Mouse (Mus musculus) forebrain, embryonic 11.5 days (tissue): Measurements from ENCODE around the gene Tesc. TPM values are rescaled to one million over a fixed set of nuclear protein-coding genes. Genes with fewer than 3 reads are reported as not detected.

ENCODE experiments used
- ATAC-seq: fragments of 200-750 bp; cut with Nextera tagmentation; replicated peaks from 2 replicates; pipeline ENCODE4 v1.8.0; 2017; ENCODE audit warnings: moderate TSS enrichment; ENCODE audit not compliant: low FRiP score
- DNase-seq: peaks from one replicate; pipeline ENCODE4 v3.0.0-alpha.2; 2017; ENCODE audit warnings: low spot score
- H3K27ac ChIP-seq: fragments of 300-500 bp; sonication (generic); 2 replicates; pipeline ENCODE4 v1.5.1; 2014; ENCODE audit warnings: low read depth, low read length
- H3K27me3 ChIP-seq: fragments of 300-500 bp; sonication (generic); 2 replicates; pipeline ENCODE4 v1.6.1; 2014; ENCODE audit warnings: mild to moderate bottlenecking, low read length, mixed read lengths; ENCODE audit not compliant: control insufficient read depth, insufficient read depth
- H3K36me3 ChIP-seq: fragments of 300-500 bp; sonication (generic); 2 replicates; pipeline ENCODE4 v1.6.1; 2014; ENCODE audit warnings: mild to moderate bottlenecking, low read length, moderate library complexity, mixed read lengths; ENCODE audit not compliant: control insufficient read depth, insufficient read depth
- H3K4me1 ChIP-seq: fragments of 300-500 bp; sonication (generic); replicated peaks from 2 replicates; pipeline ENCODE4 v1.6.1; 2014; ENCODE audit warnings: low read length, mixed read lengths; ENCODE audit not compliant: control insufficient read depth, insufficient read depth
- H3K4me2 ChIP-seq: fragments of 300-500 bp; sonication (generic); 2 replicates; pipeline ENCODE4 v1.6.1; 2014; ENCODE audit warnings: low read depth, mild to moderate bottlenecking, low read length, moderate library complexity, mixed read lengths; ENCODE audit not compliant: severe bottlenecking
- H3K4me3 ChIP-seq: fragments of 300-500 bp; sonication (generic); 2 replicates; pipeline ENCODE4 v1.5.1; 2014; ENCODE audit warnings: low read depth, low read length
- H3K9ac ChIP-seq: fragments of 300-500 bp; sonication (generic); 2 replicates; pipeline ENCODE4 v1.6.1; 2014; ENCODE audit warnings: low read length
- H3K9me3 ChIP-seq: fragments of 300-500 bp; sonication (generic); 2 replicates; pipeline ENCODE4 v1.6.1; 2016; ENCODE audit warnings: low read length, mixed read lengths; ENCODE audit not compliant: control insufficient read depth
- WGBS: fragments of 180-500 bp; shearing (Covaris S2); extraction: QIAGEN DNeasy Blood & Tissue Kit; methylation state at CpG from one replicate; pipeline ENCODE4 v1.1.7; 2014; 5-methylcytosine and 5-hydroxymethylcytosine counted together
- polyA plus RNA-seq: library from polyadenylated mRNA; unstranded; fragments of >200 nt; fragmentation: Nextera tagmentation; extraction: Ambion mirVana; gene quantifications from 2 replicates; pipeline ENCODE4 v1.2.1, GENCODE M21; 2014

The Tesc gene
- polyA plus RNA-seq, 1 experiment from 2014 or later = 1.8 TPM

DNA sequence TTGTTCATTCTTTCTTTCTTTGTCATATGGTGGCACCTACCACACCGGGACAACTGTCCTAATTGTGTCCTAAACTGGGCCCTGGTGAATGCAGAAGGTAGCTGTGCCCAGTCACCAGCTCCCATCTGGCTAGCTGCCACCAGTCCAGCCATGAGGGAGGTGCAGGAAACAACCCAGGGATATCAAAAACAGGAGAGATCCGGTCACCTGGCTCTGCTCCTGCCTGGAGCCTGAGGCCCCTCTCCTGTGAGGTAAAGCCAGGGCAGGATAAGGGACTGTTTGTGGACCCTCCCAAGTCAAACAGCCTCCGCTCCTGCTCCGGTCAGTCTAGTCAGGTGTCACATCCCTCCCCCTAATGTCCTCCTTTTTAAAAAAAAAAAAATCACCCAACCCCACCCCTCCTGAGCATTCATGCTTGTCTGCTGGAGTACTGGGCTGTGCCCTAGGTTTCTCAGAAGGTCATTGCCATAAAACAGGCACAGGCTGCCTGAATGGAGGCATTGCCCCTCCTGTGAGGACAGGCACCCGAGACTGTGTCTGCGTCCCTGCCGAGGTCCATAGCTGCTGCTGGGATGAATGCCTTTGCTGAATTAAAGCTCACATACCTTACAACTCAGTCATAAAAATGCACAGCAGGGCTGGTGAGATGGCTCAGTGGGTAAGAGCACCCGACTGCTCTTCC is 24.6 kb downstream of the Tesc start:
- no peak for DNase-seq
- no peak overlapping the region for H3K9ac ChIP-seq

DNA sequence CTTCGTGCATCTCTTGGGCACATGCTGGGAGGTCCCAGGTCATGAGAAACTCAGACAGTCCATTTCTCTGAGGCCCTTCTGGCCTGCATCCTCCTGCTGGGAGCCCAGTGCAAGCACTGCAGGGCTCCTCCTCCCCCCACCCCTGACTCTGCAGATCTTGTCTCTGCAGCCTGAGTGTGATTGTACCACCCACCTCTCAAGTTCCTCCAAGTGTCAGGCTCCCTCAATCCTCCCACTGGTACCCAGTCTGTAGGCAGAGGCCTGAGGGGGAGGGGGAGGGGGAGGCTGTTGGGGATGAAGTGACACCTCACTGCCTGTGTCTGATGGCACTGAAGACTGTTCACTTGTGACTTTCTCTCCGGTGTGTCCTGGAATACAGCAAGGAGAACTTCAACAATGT is 25.7 kb downstream of the Tesc start:
- WGBS = 89% methylated on average over 2 of the region's 2 CpGs
- no peak overlapping the region for H3K4me2 ChIP-seq
- no peak overlapping the region for H3K9ac ChIP-seq
- DNase-seq (no peak), ATAC-seq (no peak)
- H3K4me1 ChIP-seq = peaks cover 5% of the 10 kb centered on the region; the same call in 1 of the 2 replicates
- no peak overlapping the region for H3K27ac ChIP-seq
- no peaks in the 10 kb centered on the region for H3K27me3 ChIP-seq
- no peaks in the 10 kb centered on the region for H3K9me3 ChIP-seq
- no peak overlapping the region for H3K4me3 ChIP-seq
- H3K36me3 ChIP-seq = no peaks in the 10 kb centered on the region

More for the DNA sequence above, 24.6 kb downstream of the Tesc start:
- 84% methylated on average over 8 of the region's 8 CpGs for WGBS
- Histone ChIP-seq H3K27ac (no peak overlapping the region), H3K4me1 (peaks cover 3% of the 10 kb centered on the region; the same call in 1 of the 2 replicates), H3K27me3 (no peaks in the 10 kb centered on the region), H3K36me3 (no peaks in the 10 kb centered on the region), H3K4me2 (no peak overlapping the region), H3K4me3 (no peak overlapping the region), H3K9me3 (no peaks in the 10 kb centered on the region)
- no peak for ATAC-seq

DNA sequence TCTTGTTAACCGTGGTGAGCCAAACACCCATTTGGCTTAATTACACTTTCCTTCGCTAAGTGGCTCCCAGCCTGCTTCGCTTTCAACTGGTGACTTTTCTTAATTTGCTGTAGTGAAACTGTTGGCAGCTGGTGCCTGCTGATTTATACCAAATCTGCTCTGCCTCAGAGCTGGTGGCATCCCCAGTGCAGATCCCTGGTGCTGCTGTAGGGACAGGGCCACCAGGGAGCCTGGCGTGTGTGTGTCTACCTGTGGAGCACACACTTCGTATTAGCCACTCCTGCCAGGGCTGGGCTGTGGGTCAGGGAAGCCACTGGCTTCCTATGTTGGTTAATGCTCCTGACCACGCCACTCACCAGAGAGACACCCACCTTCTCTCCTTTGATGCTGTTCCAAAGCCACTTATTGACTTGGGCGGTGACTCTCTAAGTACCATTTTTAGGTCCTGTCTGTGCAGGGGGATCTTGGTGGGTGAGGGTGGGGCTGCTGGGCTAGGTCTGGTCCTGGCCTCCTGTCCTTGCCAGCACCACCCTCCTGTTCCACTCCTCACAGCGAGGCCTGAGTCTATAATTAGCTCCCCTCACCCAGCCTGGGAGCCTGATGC is 30.1 kb downstream of the Tesc start:
- H3K4me2 ChIP-seq = no peak overlapping the region
- DNase-seq = no peak
- no peak for ATAC-seq
- no peaks in the 10 kb centered on the region for H3K9me3 ChIP-seq
- WGBS = 53% methylated on average over 8 of the region's 8 CpGs
- no peak overlapping the region for H3K27ac ChIP-seq
- H3K36me3 ChIP-seq = no peaks in the 10 kb centered on the region
- no peak overlapping the region for H3K9ac ChIP-seq
- peaks cover 5% of the 10 kb centered on the region; the same call in 1 of the 2 replicates for H3K4me1 ChIP-seq
- no peak overlapping the region for H3K4me3 ChIP-seq
- no peaks in the 10 kb centered on the region for H3K27me3 ChIP-seq

DNA sequence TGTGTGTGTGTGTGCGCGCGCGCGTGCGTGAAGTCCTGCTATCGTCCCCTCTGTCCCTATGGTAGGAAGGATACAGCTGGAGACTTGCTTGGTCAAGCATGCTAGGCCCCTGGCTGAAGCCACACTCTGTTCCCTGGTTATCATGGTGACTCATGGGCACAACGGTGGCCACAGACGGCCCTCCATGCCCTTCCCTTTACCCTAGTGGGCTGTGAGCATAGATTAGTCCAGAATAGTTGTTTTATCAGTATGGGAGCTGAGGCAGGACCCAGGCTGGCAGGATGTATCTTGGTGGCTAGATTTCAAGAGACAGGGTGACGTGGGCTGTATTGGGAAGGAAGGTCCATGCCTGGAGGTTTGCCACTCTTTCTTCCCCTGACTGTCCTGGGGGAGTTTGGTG is 31.3 kb downstream of the Tesc start:
- ATAC-seq (no peak), DNase-seq (no peak)
- Histone ChIP-seq H3K27me3 (no peaks in the 10 kb centered on the region), H3K27ac (no peak overlapping the region), H3K4me3 (no peak overlapping the region), H3K4me2 (no peak overlapping the region), H3K9ac (no peak overlapping the region), H3K36me3 (no peaks in the 10 kb centered on the region; the same call in 1 of the 2 replicates), H3K9me3 (no peaks in the 10 kb centered on the region), H3K4me1 (peaks cover 5% of the 10 kb centered on the region)
- WGBS = 91% methylated on average over 10 of the region's 10 CpGs

- Histone ChIP-seq H3K4me1 (peaks cover 12% of the 10 kb centered on the region), H3K36me3 (no peaks in the 10 kb centered on the region; the same call in 1 of the 2 replicates), H3K4me3 (no peak overlapping the region), H3K4me2 (no peak overlapping the region), H3K27ac (no peak overlapping the region), H3K9me3 (no peaks in the 10 kb centered on the region), H3K9ac (no peak overlapping the region), H3K27me3 (no peaks in the 10 kb centered on the region)
- DNase-seq = no peak
- no peak for ATAC-seq
- 89% methylated on average over 9 of the region's 9 CpGs for WGBS
Measured at GRCm38 (mm10) chr5:118059646-118060045, 32.1 kb downstream of the Tesc start.

- ATAC-seq = no peak
- WGBS = 95% methylated on average over 17 of the region's 18 CpGs
- no peaks in the 10 kb centered on the region for H3K9me3 ChIP-seq
Measured at GRCm38 (mm10) chr5:118061391-118061790, 33.8 kb downstream of the Tesc start.

GRCm38 (mm10) chr5:118063181-118063621 is 35.7 kb downstream of the Tesc start:
- no peak overlapping the region for H3K4me3 ChIP-seq
- H3K27me3 ChIP-seq = no peaks in the 10 kb centered on the region
- no peak overlapping the region for H3K4me2 ChIP-seq
- ATAC-seq (no peak), DNase-seq (no peak)
- peaks cover 10% of the 10 kb centered on the region for H3K4me1 ChIP-seq
- no peak overlapping the region for H3K27ac ChIP-seq
- WGBS = 85% methylated on average over 8 of the region's 8 CpGs
- H3K9ac ChIP-seq = no peak overlapping the region
- no peaks in the 10 kb centered on the region for H3K9me3 ChIP-seq
- no peaks in the 10 kb centered on the region; the same call in 1 of the 2 replicates for H3K36me3 ChIP-seq

More at GRCm38 (mm10) chr5:118061391-118061790, 33.8 kb downstream of the Tesc start:
- no peaks in the 10 kb centered on the region for H3K27me3 ChIP-seq
- H3K9ac ChIP-seq = no peak overlapping the region
- peaks cover 15% of the 10 kb centered on the region for H3K4me1 ChIP-seq
- no peak for DNase-seq
- H3K27ac ChIP-seq = no peak overlapping the region
- no peaks in the 10 kb centered on the region; the same call in 1 of the 2 replicates for H3K36me3 ChIP-seq
- no peak overlapping the region for H3K4me2 ChIP-seq
- H3K4me3 ChIP-seq = no peak overlapping the region

GRCm38 (mm10) chr5:118064284-118064901 is 36.9 kb downstream of the Tesc start:
- peaks cover 10% of the 10 kb centered on the region for H3K4me1 ChIP-seq
- 17% methylated on average over 10 of the region's 10 CpGs for WGBS
- H3K4me2 ChIP-seq = no peak overlapping the region
- no peaks in the 10 kb centered on the region for H3K27me3 ChIP-seq
- H3K9ac ChIP-seq = no peak overlapping the region
- no peaks in the 10 kb centered on the region; the same call in 1 of the 2 replicates for H3K36me3 ChIP-seq
- no peaks in the 10 kb centered on the region for H3K9me3 ChIP-seq
- ATAC-seq (0 out of 2 replicates have a peak, but pooled peaks have one; percentile 34), DNase-seq (no peak)
- peak overlapping the region; percentile 70 for H3K27ac ChIP-seq
- no peak overlapping the region for H3K4me3 ChIP-seq
